Mouse (Mus musculus) cerebellum, adult 9-11 months (tissue): Measurements from ENCODE around the gene Cacna1a.
A peak's percentile ranks its signal among the peaks of the same experiment; 100 is the strongest.

Experiments
- DNase-seq: peaks from one replicate; pipeline ENCODE4 v3.0.0; 2022

The Cacna1a gene

GRCm38 (mm10) chr8:84414918-84415317 lies 26.7 kb downstream of the Cacna1a start:
- DNase-seq, result no peak

GRCm38 (mm10) chr8:84415378-84415898 lies 27.2 kb downstream of the Cacna1a start:
- peak; percentile 64 for DNase-seq

- DNase-seq, result no peak
Measured at GRCm38 (mm10) chr8:84416041-84416440, 27.8 kb downstream of the Cacna1a start.

GRCm38 (mm10) chr8:84416915-84417314 lies 28.7 kb downstream of the Cacna1a start:
- peak; percentile 78 for DNase-seq

GRCm38 (mm10) chr8:84417840-84418239 lies 29.6 kb downstream of the Cacna1a start:
- peak; percentile 90 for DNase-seq

GRCm38 (mm10) chr8:84424426-84424825 lies 36.2 kb downstream of the Cacna1a start:
- no peak for DNase-seq

- no peak for DNase-seq
Measured at GRCm38 (mm10) chr8:84426087-84426486, 37.8 kb downstream of the Cacna1a start.

- peak; percentile 96 for DNase-seq
Measured at GRCm38 (mm10) chr8:84426582-84426981, 38.3 kb downstream of the Cacna1a start.

- peak; percentile 75 for DNase-seq
Measured at GRCm38 (mm10) chr8:84428034-84428433, 39.8 kb downstream of the Cacna1a start.

GRCm38 (mm10) chr8:84429014-84429413 lies 40.8 kb downstream of the Cacna1a start:
- no peak for DNase-seq

GRCm38 (mm10) chr8:84429492-84429891 lies 41.3 kb downstream of the Cacna1a start:
- no peak for DNase-seq

- peak; percentile 70 for DNase-seq
Measured at GRCm38 (mm10) chr8:84435370-84435769, 47.1 kb downstream of the Cacna1a start.

- peak; percentile 93 for DNase-seq
Measured at GRCm38 (mm10) chr8:84439813-84440212, 51.6 kb downstream of the Cacna1a start.

- DNase-seq, result no peak
Measured at GRCm38 (mm10) chr8:84442043-84442442, 53.8 kb downstream of the Cacna1a start.

- peak; percentile 88 for DNase-seq
Measured at GRCm38 (mm10) chr8:84446571-84446991, 58.3 kb downstream of the Cacna1a start.

GRCm38 (mm10) chr8:84454532-84454931 lies 66.3 kb downstream of the Cacna1a start:
- no peak for DNase-seq

- no peak for DNase-seq
Measured at GRCm38 (mm10) chr8:84458853-84459252, 70.6 kb downstream of the Cacna1a start.

- peak; percentile 78 for DNase-seq
Measured at GRCm38 (mm10) chr8:84459276-84459675, 71.0 kb downstream of the Cacna1a start.

- DNase-seq, result no peak
Measured at GRCm38 (mm10) chr8:84460698-84461097, 72.5 kb downstream of the Cacna1a start.

GRCm38 (mm10) chr8:84466932-84467331 lies 78.7 kb downstream of the Cacna1a start:
- peak; percentile 85 for DNase-seq

- no peak for DNase-seq
Measured at GRCm38 (mm10) chr8:84469076-84469475, 80.8 kb downstream of the Cacna1a start.

GRCm38 (mm10) chr8:84471271-84471995 lies 83.2 kb downstream of the Cacna1a start:
- DNase-seq, result peak; percentile 78

GRCm38 (mm10) chr8:84474456-84474855 lies 86.2 kb downstream of the Cacna1a start:
- DNase-seq, result no peak

GRCm38 (mm10) chr8:84477341-84477740 lies 89.1 kb downstream of the Cacna1a start:
- DNase-seq, result no peak

- no peak for DNase-seq
Measured at GRCm38 (mm10) chr8:84483004-84483403, 94.8 kb downstream of the Cacna1a start.
